Mouse (Mus musculus) T-helper 17 cell (primary cell): ENCODE results near the gene Ankrd55.

Experiments
- in situ Hi-C, 2 experiments: fragments of 300-600 bp; cut with MboI, MseI; formaldehyde crosslinking; loops; 1 replicate in 1 of 2; 2 replicates in 1 of 2; pipeline ENCODE4 v1.15.1; 2025; ENCODE audit warnings: high pct_unique_total_duplicates in 2 of 2

Ankrd55 gene

DNA sequence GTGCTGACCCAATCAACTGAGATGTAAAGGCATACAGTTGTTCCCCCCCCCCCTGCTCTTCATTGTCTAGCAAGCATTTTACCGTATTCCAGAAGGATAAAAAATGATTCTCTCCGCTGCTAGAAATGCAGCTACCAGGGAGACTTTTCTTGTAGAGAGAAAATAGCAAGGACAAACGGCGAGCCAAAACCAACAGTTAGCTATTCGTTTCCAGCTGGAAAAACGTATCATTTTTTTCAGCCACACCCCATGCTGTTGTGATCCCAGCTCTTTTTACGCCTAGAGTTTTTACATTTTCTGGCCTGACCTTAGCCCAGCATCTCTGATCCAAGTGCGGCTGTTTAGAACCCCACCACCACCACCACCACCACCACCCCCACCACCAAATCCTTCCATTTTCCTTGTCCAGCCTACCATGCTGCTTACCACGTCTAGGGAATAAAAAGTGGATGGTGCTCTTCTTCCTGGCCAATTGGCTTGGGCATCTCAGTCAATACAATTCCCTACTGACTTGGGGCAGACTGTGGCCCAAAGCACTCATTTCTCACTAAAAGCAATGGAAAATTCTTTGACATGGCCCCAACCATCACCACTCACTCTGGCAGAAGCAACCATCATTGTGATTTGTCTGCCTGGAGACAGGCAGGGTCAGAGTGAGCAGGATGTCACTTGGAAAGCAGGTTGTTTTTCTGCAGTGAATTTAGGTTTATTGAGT lies 119.7 kb downstream of the Ankrd55 start:
- in situ Hi-C loops: no loop called here

DNA sequence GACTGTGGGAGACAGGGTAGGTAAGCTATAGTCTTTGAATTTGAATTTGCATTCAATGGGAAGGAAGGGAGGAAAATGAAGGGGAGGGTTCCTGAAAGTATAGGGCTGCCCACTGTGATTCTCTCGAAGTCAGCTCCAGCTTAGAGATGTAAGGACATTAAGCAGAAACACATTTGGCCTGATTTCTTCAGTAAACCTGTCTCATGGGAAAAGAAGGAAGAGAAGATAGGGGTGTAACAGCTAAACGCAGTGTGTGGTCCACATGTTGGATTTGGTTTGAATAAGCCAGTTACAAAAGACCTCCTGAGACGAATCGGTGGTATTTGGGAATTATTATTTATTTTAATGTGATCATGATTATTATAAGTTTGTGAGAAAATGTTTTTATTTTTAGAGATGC lies 120.5 kb downstream of the Ankrd55 start:
- in situ Hi-C loops: no loop called here

DNA sequence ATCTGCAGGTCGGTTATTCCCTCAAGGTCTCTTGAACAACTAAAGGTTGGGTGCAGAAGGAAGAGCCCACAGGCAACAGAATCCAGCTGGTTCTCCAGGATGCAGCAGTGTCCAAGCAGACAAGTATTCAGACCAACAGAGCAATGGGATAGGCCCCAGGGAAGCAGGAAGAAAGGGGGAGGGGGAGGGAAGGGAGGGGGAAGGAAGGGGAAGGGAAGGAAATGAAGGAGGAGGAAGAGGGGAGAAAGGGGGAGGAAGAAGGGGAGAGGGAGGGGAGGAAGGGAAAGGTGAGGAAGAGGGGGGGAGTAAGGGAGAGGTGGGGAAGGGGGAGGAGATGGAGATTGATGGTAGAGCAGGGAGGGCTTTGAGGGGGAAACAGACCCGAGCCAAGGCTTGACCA lies 121.1 kb downstream of the Ankrd55 start:
- in situ Hi-C loops: no loop called here

DNA sequence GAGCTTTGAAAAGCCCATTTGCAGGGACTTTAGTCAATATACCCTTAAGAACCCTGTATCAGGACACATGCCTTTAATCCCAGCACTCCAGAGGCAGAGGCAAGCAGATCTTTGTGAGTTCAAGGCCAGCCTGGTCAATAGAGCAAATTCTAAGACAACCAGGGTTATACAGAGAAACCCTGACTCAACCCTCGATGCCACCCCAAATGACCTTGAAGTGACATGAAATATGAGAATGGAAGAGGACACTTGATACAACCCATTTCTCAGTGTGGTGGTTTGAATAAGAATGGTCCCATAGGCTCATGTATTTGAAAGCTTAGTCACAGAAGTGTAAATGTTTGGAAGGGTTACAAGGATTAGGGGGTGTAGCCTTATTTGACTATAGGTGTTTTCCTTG lies 121.6 kb downstream of the Ankrd55 start:
- in situ Hi-C loops: no loop called here

DNA sequence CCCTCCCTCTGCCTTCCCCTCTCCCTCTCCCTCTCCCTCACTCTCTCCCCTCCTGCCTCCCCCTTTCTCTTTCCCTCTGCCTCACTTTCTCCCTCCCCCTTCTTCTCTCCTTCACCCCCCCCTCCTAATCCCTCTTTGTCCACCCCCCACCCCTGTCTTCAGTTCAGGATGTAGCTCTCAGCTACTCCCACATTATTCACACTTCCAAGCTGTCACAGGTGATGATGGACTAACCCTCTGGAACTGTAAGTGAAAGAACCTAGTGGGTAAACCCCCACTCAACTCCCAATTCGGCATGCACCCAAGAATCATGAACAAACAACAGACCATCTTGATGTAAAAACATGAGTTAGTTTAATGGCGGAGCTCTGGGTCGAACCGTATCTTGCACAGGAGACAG lies 122.2 kb downstream of the Ankrd55 start:
- in situ Hi-C loops: no loop called here

DNA sequence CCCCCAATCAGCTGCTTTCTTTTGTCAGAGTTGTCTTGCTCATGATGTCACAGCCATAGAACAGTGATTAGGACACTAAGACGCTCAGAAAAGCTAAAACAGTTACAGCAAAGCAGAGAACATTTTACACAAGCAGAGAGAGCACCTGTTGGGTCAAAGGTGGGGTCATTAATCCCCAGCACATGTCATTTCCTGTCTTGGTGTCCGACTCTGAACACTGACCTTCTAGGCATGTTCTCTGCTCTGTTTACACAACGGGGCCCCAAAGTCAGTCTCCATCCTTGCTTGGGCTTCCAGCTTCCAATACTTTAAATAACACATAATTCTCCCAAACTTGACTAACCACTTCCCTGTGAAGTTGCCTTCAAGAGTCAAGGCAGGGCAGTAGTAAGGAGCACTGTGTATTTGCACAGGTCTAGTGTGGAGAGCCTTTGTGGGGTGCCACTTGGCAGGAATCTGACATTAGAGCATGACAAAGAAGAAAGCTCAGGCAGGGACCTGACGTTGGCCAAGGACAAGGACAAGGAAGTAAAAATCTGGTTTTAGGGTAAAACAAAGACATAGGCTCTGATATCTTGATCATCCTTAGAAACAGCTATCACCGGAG lies 123.1 kb downstream of the Ankrd55 start:
- in situ Hi-C loops: no loop called here

DNA sequence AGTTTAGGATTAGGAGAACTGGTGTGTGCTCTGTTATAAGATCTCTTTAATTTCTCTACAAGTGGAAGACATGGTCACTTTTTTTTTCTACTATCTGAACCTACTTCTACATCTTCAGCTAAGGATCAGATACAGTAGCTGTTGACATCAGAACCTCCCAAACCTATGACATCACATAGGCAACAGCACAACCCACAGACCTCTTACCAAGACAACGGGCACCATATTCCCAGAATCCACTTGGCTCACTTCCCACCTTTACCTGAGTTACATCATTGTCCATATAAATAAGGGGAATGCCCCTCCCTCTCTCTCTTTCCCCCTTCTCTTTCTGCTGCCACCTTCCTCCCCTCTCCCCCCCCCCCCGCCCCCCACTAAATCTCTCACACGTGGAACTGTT lies 124.0 kb downstream of the Ankrd55 start:
- in situ Hi-C loops: no loop called here

DNA sequence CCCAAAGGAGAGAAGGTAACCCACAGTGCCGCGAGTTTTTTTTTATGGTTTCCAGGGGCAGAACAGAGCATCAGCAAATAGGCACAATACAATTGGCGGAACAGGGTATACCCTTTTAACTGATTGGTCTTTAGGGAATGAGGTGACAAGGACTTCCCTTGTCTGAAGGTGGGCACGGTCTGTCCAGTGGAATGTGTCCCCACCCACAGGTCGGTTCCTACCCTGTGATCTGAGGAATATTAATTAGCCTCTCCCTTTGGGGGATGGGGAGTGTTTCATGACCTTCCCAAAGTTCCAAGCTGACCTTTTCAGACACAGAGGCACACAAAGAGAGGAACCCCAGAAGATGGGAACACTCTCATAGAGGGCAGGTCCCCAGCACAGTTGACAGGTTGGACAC lies 124.6 kb downstream of the Ankrd55 start:
- in situ Hi-C loops: no loop called here

DNA sequence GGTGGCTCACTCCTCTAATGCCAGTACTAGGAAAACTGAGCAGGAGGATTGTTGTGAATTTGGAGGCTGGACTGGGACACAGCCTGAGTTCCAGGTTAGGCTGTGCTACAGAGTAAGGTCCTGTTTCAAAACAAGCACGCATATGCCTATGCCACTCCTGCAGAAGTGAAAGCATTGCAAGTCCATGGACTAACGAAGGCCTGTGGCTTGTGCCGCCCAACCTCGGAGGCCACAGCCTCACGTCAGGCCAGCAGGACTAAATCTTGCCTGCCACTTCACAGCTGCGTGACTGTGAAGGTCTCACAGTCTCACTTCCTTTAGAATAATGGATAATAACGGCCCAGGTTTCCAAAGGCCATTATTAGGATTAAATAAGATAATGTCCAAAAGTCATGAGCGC lies 125.4 kb downstream of the Ankrd55 start:
- in situ Hi-C loops: no loop called here

DNA sequence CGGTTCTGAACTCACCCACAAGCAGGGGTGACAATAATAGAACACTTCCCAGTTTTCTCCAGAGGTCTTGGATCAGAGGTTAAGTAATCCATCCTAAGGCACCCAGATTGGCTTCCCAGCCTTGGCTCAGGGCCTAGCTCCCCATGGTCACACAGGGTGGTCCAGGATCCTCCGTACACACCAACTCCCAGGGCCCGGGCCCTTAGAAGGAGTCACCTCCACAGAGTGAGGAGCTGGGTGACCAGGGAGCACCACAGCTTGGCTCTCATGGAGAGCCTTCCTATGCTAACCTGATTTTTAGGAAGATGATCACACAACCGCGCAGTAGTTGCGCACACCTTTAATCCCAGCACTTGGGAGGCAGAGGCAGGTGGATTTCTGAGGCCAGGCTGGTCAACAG lies 127.6 kb downstream of the Ankrd55 start:
- in situ Hi-C loops: no loop called here

DNA sequence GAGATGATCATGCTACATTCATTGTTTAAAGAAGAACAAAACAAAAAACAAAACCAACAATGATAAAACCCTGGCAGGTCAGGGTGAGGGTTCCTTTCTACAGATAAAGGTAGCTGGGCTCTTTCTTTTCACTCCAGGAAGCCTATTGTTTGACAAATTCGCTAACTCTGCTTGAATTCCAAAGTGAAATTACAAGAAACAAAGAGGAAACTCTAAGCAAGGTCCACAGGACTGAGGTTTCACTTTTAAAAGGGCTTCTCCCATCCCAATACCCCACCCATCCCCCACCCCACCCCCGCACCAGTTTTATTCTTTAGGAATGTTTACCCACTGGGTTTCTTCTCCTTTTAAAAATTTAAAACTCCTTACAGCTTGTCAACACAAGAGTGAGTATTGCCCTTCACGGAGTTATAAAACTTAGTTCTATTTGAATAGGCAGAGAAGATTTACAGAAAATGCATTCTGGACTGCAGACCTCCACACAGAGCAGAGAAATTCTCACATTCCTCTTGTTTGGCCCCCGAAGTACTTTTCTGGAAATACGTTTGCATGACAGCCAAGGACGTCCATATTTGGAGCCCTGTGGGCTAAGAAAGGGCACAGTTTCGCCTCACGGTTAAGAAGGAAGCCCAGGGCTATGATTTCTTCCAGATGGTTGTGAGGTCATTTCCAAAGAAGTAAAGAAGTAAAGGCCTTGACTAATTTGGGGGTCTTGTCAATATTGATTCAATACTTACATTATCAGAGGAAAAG lies 128.3 kb downstream of the Ankrd55 start:
- in situ Hi-C loops: no loop called here

DNA sequence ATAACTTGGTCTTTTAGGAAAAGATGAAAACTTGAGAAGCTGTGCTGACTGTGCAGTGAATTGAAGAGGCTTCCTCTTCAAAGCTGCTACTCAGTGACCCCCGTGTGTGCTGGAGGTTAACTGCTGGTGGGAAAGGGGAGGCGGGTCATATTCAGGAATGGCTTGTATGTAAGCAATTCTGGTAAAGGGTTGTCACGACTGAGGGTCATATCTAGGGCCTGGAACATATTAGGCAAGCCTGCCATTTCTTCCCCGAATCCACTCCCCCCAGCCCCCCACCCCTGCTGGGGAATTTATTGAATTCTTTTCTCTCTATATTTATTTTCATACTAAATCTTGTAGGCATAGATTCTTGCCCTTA lies 128.9 kb downstream of the Ankrd55 start:
- in situ Hi-C loops: no loop called here

DNA sequence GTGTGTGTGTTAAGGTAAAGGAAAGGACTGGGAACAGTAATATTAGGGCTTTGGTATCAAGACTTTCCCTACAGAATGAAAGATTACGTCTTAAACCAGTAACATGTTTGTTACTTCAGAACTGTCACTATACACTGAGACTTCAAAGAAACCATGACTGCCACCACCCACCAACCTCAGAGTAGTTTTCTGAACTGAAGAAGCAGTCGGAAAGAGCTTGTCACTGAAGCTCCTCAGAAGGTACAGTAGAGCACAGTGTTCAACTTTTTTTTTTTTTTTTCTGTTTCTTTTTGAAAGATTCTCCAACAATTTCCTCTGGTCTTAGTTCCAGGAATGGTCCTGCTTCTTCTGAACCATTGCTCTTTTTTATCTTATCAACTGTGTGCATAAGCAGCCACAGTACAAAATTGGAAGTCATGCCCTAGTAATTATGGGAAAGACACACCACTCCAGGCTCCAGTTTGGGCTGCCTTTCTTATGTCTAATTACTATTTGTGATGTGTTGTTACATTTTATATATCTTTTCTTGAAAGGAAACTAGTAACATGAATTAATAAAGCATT lies 129.7 kb downstream of the Ankrd55 start:
- in situ Hi-C loops: no loop called here

DNA sequence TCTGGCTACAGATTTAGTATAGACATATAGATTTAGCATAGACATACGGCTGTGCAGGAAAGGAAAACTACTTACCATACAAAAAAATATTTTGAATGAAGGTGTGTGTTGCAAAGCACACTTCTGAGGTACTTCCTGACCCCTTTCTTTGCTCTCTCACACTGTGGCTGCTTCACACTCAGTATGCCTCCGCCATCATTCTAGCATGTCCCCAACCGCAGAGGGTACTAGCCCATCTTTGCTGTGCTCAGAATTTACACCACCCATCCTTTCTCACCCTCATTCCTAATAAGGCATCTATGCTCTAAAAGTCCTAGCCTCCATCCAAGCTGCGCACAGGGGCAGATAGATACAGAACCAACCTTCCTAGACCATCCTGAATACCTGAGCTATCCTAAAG lies 130.3 kb downstream of the Ankrd55 start:
- in situ Hi-C loops: no loop called here

DNA sequence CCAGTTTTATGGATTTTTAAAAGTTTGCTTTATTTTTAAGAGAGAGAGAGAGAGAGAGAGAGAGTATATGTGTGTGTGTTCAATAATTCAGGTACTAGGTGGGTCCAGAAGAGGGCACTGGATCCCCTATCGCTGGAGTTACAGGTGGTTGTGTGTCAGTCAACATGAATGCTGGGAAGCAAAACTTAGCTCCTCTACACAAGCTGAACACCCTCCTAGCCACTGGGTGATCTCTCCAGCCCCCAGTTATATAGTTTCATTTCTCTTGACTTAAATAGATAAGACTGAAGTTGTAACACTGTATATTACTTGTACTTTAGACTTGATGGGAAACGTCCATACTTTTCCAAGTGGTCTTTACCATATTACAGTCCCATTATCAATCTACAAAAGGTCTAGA lies 136.0 kb downstream of the Ankrd55 start:
- in situ Hi-C loops: loop anchor here (10.0 kb wide), 1 partner anchor 109 kb away; no protein-coding TSS in a partner anchor

DNA sequence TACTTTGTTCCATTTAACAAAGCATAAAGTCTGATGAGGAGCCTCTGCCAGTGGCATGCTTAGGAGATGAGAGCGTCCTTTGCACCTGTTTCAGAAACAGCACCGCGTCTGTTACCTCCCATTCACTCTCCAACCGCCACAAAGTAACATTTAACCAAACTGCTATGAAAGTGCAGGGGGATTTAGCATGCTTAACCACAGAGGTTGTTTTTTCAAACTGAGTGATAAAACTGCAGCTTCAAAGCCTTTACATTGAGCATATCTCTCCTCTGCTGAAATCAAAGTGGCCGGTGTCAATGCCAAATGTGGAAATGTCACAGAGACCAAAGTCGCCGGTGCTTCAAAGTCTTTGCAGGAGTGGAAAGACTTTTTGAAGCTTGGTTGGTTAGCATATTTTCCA lies 136.4 kb downstream of the Ankrd55 start:
- in situ Hi-C loops: loop anchor here (10.0 kb wide), 1 partner anchor 110 kb away; no protein-coding TSS in a partner anchor

DNA sequence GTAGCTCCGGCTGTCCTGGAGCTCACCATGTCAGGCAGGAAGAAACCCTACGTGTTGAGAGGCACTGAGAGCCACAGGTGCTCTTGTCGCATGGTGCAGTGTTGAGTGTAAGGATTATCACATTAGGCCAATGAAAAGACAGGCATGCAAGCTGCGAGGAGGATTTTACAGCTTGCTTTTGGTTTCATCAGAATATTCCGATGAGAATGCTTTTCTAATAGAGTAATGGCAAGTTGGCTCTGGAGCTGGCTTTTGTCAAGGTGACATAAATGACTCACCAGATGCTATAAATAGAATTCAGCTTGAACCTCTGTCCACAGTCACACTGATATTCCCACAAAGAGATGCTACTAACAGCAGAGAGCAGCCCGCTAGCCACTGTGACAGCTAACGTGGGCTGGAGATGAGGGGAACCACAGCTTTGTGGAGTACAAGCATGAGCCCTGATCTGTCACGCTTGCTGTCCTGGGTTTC lies 137.0 kb downstream of the Ankrd55 start:
- in situ Hi-C loops: loop anchor here (10.0 kb wide), 1 partner anchor 110 kb away; no protein-coding TSS in a partner anchor

DNA sequence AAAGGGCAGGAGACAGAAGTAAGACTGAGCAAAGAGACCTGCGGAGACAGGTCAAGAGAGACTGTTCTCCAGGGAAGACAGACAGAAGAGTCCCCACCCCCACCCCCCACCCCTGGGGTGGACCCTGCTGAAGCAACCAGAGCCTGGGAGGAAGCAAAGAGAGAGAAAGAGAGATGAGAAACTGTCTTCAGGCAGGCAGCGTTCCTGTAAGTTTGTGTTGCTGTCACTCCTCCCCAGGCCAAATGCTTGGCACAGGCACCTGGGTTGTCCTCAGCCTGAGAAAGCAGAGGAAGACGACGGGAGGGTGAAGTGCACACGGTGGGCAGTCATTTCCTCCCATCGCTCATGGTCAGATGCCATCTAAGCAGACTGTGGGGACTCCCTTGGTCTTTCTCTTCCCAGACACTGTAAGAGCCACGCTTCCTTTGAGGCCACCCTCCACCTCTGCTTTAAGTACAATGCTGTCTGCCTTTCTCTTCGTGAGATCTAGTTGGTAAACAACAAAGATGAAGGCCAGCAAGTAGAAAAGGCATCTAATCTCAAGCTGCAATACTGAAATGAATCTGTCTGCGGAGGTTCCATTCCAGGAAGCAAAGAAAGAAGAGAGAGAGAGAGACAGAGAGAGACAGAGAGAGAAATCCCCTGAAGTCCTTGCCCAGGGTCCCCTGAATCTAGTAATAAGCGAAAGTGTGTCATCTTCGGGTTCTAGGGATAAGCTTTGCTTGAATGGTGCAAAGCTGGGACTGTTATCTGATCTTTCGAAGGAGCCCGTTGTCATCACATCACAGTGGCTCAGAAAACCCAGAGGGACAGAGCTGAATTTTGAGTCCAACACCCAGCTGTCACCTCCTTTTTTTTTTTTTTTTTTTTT lies 138.2 kb downstream of the Ankrd55 start:
- in situ Hi-C loops: loop anchor here (10.0 kb wide), 1 partner anchor 112 kb away; no protein-coding TSS in a partner anchor

DNA sequence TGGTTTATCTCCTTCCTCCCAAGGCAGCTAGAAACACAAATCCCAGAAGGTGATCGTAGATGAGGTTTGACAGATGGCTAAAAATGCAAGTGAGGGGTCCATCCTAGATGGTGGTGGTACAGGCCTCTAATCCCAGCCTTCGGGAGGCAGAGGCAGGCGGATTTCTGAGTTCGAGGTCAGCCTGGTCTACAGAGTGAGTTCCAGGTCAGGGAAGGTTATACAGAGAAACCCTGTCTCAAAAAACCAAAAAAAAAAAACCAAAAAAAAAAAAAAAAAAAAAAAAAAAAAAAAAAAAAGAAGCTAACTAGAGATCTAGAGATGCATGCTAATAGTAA lies 138.9 kb downstream of the Ankrd55 start:
- in situ Hi-C loops: loop anchor here (10.0 kb wide), 1 partner anchor 112 kb away; no protein-coding TSS in a partner anchor

DNA sequence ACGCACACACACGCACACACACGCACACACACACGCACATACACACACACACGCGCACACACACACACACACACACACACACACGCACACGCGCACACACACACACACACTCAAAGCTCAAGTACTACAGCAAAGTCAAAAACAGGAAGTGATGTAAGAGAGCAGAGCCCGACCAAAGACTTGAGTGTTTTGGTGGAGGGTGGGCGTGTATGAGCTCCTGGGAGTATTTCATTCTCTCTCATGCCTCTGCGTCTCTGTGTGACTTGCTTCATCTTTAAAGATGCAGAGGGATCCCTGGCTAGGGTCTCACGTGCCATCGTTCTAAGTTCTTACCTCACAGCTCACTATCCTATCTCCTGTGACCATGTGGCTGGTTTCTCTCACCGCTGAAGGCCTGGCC lies 139.3 kb downstream of the Ankrd55 start:
- in situ Hi-C loops: loop anchor here (10.0 kb wide), 1 partner anchor 113 kb away; no protein-coding TSS in a partner anchor

DNA sequence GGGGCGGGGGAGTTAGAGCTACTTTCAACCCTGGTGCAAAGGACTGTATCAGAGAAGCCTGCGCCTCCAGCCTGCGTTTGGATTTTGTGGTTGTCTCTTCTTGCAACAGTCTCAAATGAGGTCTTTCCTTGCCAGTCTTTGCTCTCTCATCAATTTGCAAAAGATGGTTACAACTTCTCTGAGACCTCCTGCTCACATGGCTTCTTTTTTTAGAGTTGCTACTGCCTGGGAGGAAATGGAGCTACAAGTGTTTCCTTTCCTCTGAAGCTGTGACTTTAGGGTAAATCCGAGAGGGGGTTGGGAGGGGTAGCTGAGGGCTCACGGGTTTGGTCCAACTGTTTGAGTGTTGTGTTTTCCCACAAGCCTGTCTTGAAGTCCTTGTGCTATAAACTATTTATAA lies 145.0 kb downstream of the Ankrd55 start:
- in situ Hi-C loops: loop anchor here in 1 of 2 experiments (10.0 kb wide), 1 partner anchor 1162 kb away; no protein-coding TSS in a partner anchor
